Comparison of ENCODE assay signal across 9 mouse cellular contexts in genomic region chr3:38143147-38143883, GRCm38 (mm10).
DNase-seq lines count a peak whose midpoint lies in the region; ATAC-seq and TF ChIP-seq lines count a peak whose summit lies in the region.
"Had no signal": no experiment of that assay in that cellular context is flagged by ENCODE, and none has a peak within 500 bp of the region (broad histone marks: within the 10 kb centered on the region; RNA-seq: fewer than 3 reads in every experiment).

No protein-coding gene starts in this region.

- H3K4me2 ChIP-seq in forebrain, embryonic 16.5 days (ENCODE audit: low read length) = peak overlapping the region; percentile 14; the same call in 1 of the 2 replicates
- no peak overlapping the region for H3K4me2 ChIP-seq in heart, postnatal 0 days (ENCODE audit: low read depth, low read length)
- H3K4me2 ChIP-seq in liver, embryonic 14.5 days (ENCODE audit: low read depth) = no peak overlapping the region
- H3K4me2 ChIP-seq in neural tube, embryonic 12.5 days (replicated peaks) = no peak overlapping the region; the same call in 1 of the 2 replicates

- H3K27ac ChIP-seq in forebrain, embryonic 16.5 days (ENCODE audit: low read length) = 0 out of 2 replicates have a peak overlapping the region, but pooled peaks have one; percentile 23
- H3K27ac ChIP-seq in heart, postnatal 0 days (ENCODE audit: low read depth) = no peak overlapping the region
- no peak overlapping the region for H3K27ac ChIP-seq in liver, embryonic 14.5 days
- H3K27ac ChIP-seq in neural tube, embryonic 12.5 days = no peak overlapping the region

- H3K27me3 ChIP-seq in forebrain, embryonic 16.5 days (replicated peaks; ENCODE audit: control insufficient read depth, insufficient read depth, low read length) = no peaks in the 10 kb centered on the region
- H3K27me3 ChIP-seq in heart, postnatal 0 days (ENCODE audit: control insufficient read depth, insufficient read depth, low read length) = no peaks in the 10 kb centered on the region
- H3K27me3 ChIP-seq in liver, embryonic 14.5 days (ENCODE audit: control insufficient read depth, insufficient read depth, low read length) = no peaks in the 10 kb centered on the region
- H3K27me3 ChIP-seq in neural tube, embryonic 12.5 days (replicated peaks) = no peaks in the 10 kb centered on the region

- H3K36me3 ChIP-seq in forebrain, embryonic 16.5 days (ENCODE audit: control insufficient read depth, insufficient read depth) = no peaks in the 10 kb centered on the region
- H3K36me3 ChIP-seq in heart, postnatal 0 days (replicated peaks; ENCODE audit: control insufficient read depth, insufficient read depth, low read length) = no peaks in the 10 kb centered on the region
- no peaks in the 10 kb centered on the region for H3K36me3 ChIP-seq in liver, embryonic 14.5 days (replicated peaks; ENCODE audit: control insufficient read depth, insufficient read depth, low read depth)
- no peaks in the 10 kb centered on the region for H3K36me3 ChIP-seq in neural tube, embryonic 12.5 days
- H3K36me3 ChIP-seq: G1E had no signal

- no peak overlapping the region; the same call in 1 of the 2 replicates for H3K9ac ChIP-seq in forebrain, embryonic 16.5 days (replicated peaks; ENCODE audit: low read depth, low read length)
- H3K9ac ChIP-seq in heart, postnatal 0 days (replicated peaks; ENCODE audit: low read depth, low read length) = no peak overlapping the region
- no peak overlapping the region for H3K9ac ChIP-seq in liver, embryonic 14.5 days (replicated peaks)
- H3K9ac ChIP-seq in neural tube, embryonic 12.5 days = no peak overlapping the region

- peaks cover 13% of the 10 kb centered on the region for H3K4me1 ChIP-seq in forebrain, embryonic 16.5 days (replicated peaks; ENCODE audit: control insufficient read depth, insufficient read depth, low read length)
- peaks cover 20% of the 10 kb centered on the region for H3K4me1 ChIP-seq in heart, postnatal 0 days (ENCODE audit: control insufficient read depth, insufficient read depth)
- peaks cover 0 to 4% of the 10 kb centered on the region in 2 experiments; a peak in 1 of 4 replicates for H3K4me1 ChIP-seq in liver, embryonic 14.5 days (replicated peaks; ENCODE audit: control insufficient read depth in 2 of 2, insufficient read depth in 2 of 2, low read length in 1 of 2)
- H3K4me1 ChIP-seq in neural tube, embryonic 12.5 days = peaks cover 8% of the 10 kb centered on the region

- H3K4me3 ChIP-seq in forebrain, embryonic 16.5 days (replicated peaks; ENCODE audit: low read length) = no peak overlapping the region
- no peak overlapping the region for H3K4me3 ChIP-seq in heart, postnatal 0 days (ENCODE audit: low read depth, low read length)
- H3K4me3 ChIP-seq in liver, embryonic 14.5 days (ENCODE audit: insufficient read depth in 1 of 2, low read depth in 2 of 2, low read length in 2 of 2) = no peak overlapping the region
- H3K4me3 ChIP-seq in neural tube, embryonic 12.5 days = no peak overlapping the region

- 36% methylated on average over 11 of the region's 11 CpGs for WGBS in forebrain, embryonic 16.5 days
- WGBS in heart, postnatal 0 days = 47% methylated on average over 11 of the region's 11 CpGs
- WGBS in liver, embryonic 14.5 days (ENCODE audit: insufficient replicate concordance) = 60% methylated on average over 11 of the region's 11 CpGs
- WGBS in neural tube, embryonic 12.5 days = 67% methylated on average over 11 of the region's 11 CpGs

- ATAC-seq in forebrain, embryonic 16.5 days = peak; percentile 96
- peak; percentile 81 for ATAC-seq in heart, postnatal 0 days (ENCODE audit: insufficient read depth, low read depth)
- ATAC-seq in liver, embryonic 14.5 days (ENCODE audit: insufficient read depth) = no peak
- ATAC-seq in neural tube, embryonic 12.5 days (ENCODE audit: low FRiP score, low read depth) = peak; percentile 82

- TF ChIP-seq EP300 in heart, postnatal 0 days (IDR thresholded peaks at IDR 0.05; ENCODE audit: low read depth) = no peak
- no peak for TF ChIP-seq EP300 in liver, embryonic 14.5 days (IDR thresholded peaks at IDR 0.05; ENCODE audit: low read depth)

- H3K9me3 ChIP-seq in forebrain, embryonic 16.5 days (ENCODE audit: control insufficient read depth, low read length) = no peaks in the 10 kb centered on the region
- no peaks in the 10 kb centered on the region for H3K9me3 ChIP-seq in heart, postnatal 0 days (replicated peaks; ENCODE audit: control insufficient read depth, low read length)
- no peaks in the 10 kb centered on the region for H3K9me3 ChIP-seq in liver, embryonic 14.5 days (ENCODE audit: control insufficient read depth, low read length)
- no peaks in the 10 kb centered on the region for H3K9me3 ChIP-seq in neural tube, embryonic 12.5 days
- H3K9me3 ChIP-seq: G1E had no signal

- TF ChIP-seq CTCF in heart, postnatal 0 days (IDR thresholded peaks at IDR 0.05; ENCODE audit: low read depth) = peak; percentile 37
- TF ChIP-seq CTCF in liver, embryonic 14.5 days (IDR thresholded peaks at IDR 0.05; ENCODE audit: low read depth) = 0 out of 2 replicates have a peak, but pooled peaks have one; percentile 21

- DNase-seq in urinary bladder, postnatal 25 days (ENCODE audit: low spot score) = peak; percentile 33
- no peak for DNase-seq in urinary bladder, adult 2 months (ENCODE audit: low spot score)
- DNase-seq in heart, postnatal 0 days (ENCODE audit: low spot score) = peak; percentile 71
- DNase-seq in kidney, postnatal 10 days = peak; percentile 90
- DNase-seq in liver, embryonic 14.5 days (ENCODE audit: low read depth in 3 of 3, low spot score in 3 of 3) = no peak
- no peak for DNase-seq in c-Kit-positive CD71-positive TER-119-positive erythroid progenitor cells, embryonic 14.5 days (ENCODE audit: low spot score)

Comparison
In these comparisons a context has a peak if more than half of its experiments do, and no peak if none do; other contexts are left out.
1. DNase-seq: peak in urinary bladder, postnatal 25 days (single experiment), heart, postnatal 0 days (single experiment) and kidney, postnatal 10 days (single experiment); none in urinary bladder, adult 2 months (single experiment), liver, embryonic 14.5 days (0 of 3) and c-Kit-positive CD71-positive TER-119-positive erythroid progenitor cells, embryonic 14.5 days (single experiment).